Mouse (Mus musculus): ENCODE results near the gene Nmnat2.
A peak's percentile ranks its signal among the peaks of the same experiment; 100 is the strongest.

Nmnat2 gene

GRCm38 (mm10) chr1:153019623-153020022 is 64.8 kb downstream of the Nmnat2 start:
- no peak for DNase-seq (ENCODE audit: low read depth, low spot score)

GRCm38 (mm10) chr1:153021034-153021638 is 66.3 kb downstream of the Nmnat2 start:
- no peak for DNase-seq (ENCODE audit: low read depth, low spot score)

DNA sequence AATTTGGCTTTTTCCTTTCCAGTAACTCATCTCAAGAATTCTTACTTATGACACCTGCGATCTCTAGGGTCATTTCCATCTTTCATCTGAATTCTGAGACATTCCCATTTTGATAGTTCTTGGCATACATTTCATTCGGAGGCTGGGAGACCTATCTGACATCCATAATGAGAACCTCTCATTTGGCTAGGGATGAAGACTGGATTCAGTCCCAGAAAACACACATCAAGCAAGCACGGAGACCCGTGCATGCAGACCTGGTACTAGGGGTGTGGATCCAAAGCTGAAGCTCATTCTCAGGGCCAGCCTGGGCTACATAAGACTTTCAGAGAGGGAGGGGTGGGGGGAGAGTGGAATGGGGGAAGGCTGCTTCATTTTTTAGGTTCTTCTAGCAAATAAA is 68.2 kb downstream of the Nmnat2 start:
- no peak for DNase-seq (ENCODE audit: low read depth, low spot score)

DNA sequence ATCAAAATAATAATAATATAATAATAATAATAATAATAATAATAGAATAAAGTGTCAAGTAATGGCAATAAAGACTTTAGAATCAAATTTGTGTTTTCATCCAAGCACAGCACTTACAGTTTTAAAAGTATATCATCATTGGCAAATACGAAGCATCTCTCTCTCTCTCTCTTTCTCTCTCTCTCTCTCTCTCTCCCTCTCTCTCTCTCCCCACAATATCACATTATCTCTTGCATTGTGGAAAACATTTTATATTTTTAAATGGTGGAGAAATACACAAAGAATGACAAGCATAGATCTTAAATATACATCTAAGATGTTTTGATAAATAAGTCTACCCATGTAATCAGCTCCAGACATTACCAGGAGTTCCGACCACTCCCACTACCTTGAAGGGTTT is 69.1 kb downstream of the Nmnat2 start:
- no peak for DNase-seq (ENCODE audit: low read depth, low spot score)

DNA sequence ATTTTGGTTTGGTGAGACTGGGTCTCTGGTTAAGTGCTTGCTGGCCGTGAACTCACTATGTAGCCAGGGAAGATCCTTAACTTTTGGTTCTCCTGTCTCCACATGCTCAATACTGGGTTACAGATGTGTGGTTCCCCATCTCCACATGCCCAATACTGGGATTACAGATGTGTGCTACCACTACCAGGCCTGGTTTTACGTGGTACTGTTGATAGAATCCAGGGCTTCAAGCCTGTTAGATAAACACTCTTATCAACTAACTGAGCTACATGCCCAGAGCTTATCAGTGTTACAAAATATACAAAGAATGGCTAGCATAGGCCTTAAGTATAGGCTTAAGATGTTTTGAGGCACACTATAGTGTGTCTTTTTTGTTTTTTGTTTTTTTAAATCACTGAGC is 69.7 kb downstream of the Nmnat2 start:
- DNase-seq (ENCODE audit: low read depth, low spot score), result no peak

DNA sequence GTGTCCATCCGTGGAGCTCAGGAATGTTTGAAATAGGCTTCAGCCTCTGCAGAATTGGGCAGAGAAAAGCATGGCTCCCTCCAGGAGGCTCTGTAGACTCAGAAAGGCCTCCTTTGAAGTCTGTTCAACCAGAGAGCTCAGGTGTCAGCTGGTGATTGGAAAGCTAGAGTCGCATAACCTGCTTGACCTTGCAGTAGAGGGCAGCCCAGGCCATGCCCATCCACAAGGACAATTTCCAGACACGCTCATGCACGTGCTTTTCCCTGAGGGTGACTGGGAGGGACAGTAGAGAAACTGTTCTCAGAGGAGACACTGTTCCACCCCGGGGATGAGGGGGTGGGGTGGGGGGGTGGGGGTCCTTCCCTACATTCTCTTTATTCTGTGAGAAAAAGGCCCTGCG is 76.6 kb downstream of the Nmnat2 start:
- no peak for DNase-seq (ENCODE audit: low read depth, low spot score)

GRCm38 (mm10) chr1:153031954-153032353 is 77.2 kb downstream of the Nmnat2 start:
- DNase-seq (ENCODE audit: low read depth, low spot score), result no peak

DNA sequence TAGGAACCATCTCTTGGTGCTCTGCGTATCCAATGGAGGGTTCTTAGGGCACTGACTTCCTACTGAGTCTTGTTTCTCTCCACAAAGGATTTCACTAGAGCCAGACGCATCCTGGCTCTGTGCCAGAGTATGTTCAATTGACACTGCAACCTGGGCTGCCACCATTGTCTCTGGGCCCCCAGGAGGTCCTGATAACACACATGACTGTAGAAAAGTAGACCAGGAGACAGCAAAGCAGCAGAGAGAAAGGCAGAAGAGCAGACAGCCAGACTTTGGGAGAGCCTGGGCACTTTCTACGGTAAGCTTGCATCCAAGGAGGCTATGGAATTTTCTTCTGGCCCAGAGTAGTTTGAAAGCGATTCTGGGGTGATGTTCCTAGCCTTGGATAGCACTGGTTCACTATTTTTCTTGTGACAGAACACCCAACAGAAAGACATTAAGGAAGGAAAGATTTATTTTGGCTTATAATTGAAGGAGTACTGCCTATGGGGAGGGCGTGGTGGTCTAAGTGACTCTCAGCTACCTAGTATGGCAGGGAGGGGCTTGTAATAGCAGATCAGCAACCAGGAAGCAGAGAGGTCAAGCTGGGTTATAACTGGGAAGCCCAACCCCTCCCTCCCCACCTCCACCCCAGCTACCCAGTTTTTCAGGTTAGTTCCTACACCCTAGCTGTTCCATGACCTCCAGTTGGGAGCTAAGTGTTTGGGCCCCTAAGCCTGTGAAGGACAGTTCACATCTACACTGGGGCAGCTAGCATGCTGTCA is 78.5 kb downstream of the Nmnat2 start:
- no peak for DNase-seq (ENCODE audit: low read depth, low spot score)

- no peak for DNase-seq (ENCODE audit: low read depth, low spot score)
Measured at GRCm38 (mm10) chr1:153034064-153034463, 79.3 kb downstream of the Nmnat2 start.

DNA sequence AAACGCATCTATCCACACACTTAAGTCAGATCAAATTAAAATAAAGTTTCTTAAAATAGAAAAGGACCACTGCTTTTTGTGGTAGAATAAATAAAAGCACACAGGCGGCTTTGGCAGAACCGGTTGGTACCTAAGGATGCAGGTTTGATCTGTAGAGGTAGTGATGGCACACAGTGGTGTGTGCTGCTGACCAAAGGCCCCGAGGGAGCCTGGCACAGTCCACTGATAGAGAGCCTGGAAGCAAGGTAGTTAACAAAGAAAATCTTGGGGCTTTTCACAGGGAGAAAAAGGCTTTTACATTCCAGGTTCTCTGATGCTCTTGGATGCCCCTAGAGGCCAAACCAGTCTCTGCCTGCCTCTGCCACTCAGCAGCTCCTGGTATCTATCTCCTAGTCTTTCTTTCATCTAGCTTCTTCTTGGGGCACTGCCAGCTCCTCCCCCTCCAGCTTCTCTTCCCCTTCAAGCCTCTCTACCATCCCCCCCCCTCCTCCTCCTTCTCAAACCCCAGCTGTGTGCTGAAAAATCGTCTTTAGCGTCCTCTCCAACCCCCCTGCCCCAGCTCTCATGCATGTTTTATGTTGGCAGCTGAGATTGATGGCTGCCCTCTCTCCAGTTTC is 80.6 kb downstream of the Nmnat2 start:
- DNase-seq (ENCODE audit: low read depth, low spot score), result peak; percentile 53

DNA sequence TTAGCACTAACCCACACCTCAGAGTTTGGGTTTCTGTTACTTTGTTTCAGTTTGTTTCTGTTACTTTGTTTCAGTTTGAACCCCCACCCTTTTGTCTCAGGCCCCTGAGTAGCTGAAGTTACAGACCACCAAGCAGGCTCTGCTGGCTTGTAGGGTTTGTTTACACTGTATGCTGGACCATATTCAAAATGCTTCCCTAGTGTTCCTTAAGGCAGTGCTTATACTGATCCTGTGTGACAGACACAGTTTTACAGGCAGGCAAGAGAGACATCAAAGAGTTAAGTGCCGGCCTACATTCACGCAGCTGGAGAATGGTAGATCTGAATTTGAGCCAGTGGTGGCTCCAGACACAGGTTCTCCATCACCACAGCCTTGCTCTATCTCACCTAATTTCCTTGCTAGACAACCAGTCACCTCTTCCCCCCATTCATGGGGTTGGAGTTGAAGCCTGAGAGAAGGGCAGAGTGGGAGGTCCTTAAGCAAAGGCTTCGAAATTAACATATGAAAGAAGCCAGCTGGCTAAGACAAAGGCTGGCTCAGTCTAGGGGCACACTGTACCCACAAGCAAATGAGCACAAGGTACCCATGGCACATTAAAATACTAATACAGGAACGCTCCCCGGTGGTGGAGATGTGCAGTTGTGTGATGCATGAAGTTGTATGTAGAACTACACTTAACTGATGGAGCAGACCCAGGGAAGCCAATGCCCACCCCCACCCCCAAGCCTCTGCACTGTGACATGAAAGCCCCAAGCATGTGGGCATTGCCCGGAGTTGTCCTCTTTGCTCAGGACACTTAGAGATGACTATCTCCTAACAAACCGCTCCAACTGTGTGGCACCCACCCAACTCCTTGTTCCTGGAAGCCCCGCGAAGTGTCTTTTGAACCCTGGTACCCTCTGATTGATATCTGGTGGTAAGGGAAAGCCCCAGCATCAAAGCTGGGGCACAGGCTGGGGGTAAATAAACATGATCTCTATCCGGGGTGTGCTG is 82.9 kb downstream of the Nmnat2 start:
- DNase-seq (ENCODE audit: low read depth, low spot score), result peak; percentile 19

- no peak for DNase-seq (ENCODE audit: low read depth, low spot score)
Measured at GRCm38 (mm10) chr1:153040091-153040490, 85.3 kb downstream of the Nmnat2 start.

GRCm38 (mm10) chr1:153041046-153041445 is 86.3 kb downstream of the Nmnat2 start:
- DNase-seq (ENCODE audit: low read depth, low spot score), result no peak

- no peak for DNase-seq (ENCODE audit: low read depth, low spot score)
Measured at GRCm38 (mm10) chr1:153042318-153042717, 87.5 kb downstream of the Nmnat2 start.

- no peak for DNase-seq (ENCODE audit: low read depth, low spot score)
Measured at GRCm38 (mm10) chr1:153043332-153043731, 88.5 kb downstream of the Nmnat2 start.

DNA sequence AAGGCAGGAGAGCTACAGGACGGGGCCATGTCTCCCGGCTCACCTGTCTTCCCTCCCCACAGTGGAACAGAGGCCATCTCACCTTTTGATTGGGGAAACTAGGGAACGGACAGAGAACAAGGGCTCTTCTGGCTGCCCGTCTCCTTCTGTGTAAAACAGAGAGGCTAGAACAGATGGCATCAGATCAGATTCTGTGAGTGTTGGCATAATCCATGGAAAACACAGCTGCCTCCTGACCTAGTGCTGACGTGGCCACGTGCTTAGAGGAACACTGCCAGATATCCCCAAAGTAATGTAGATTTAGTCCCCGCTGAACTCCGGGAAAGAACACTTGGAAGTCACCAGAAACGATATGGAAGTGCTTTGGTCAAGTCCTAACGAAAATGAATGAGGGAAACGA is 90.6 kb downstream of the Nmnat2 start:
- no peak for DNase-seq (ENCODE audit: low read depth, low spot score)

DNA sequence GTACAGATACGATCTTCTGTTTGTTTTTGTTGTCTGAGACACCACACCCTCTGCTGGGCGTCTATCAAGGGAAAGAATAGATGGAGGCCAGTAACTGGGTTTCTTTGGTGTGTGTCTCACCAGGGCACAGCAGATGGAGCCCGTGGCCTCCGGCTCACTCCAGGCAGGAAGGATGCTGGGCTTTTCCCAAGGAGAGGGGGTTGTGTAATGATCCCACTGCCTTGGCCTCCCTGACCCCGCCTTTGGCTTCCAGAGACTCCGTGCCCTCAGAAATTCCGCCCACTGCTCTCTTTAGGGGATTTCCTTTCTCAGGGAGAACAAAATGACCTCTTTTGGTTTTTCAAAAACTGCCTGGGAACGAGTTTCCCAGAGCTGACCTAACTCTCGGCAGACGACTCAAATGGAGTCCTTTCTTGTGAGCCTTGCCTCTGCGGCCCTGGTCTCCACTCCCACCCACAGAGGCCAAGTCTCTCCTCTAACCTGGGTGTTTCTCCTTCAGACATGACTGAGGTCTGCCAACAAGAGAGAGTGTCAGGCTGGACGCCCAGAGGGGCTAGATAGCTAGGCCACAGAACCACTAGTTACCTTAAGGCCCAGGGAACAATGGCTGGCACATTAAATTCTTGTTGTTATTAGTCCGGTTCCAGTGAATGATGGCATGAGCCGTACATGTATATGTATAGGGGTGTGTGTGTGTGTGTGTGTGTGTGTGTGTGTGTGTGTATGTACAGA is 93.5 kb downstream of the Nmnat2 start:
- DNase-seq (ENCODE audit: low read depth, low spot score), result no peak

DNA sequence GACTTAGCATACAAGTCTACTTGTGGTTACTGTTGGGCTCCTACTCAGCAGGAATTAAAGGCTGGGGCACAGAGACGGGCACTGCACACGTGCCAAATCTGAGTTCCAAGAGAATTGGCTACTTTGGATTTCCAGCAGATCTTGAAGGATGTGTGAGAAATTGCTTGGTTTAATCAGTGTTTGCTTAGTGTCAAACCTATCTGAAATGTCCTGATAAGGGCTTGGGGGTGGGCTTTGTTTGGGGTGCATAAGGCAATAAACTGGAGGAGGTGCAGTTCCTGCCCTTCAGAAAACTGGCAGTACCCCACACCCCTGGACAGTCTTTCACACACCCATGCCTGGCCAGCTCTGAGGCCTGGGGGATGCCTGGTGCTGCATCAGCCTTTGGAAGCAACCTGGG is 94.7 kb downstream of the Nmnat2 start:
- no peak for DNase-seq (ENCODE audit: low read depth, low spot score)

DNA sequence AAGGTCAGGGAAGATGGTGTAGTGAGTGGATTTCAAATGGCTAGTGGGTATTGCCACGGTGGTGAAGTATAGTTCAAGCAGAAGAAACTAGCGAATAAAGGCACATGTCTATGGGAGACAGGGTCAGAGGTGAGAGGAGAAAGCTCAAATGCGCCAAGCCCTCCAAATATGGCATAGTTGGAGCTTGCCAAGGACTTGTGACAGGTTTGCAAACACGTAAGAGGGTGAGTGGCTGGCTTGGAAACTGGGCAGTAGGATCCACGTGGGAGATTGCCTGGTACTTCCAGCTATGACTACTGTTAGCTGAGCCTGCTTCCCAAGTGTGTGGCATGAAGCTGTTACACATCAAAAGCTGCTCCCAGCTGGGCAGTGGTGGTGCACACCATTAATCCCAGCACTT is 96.7 kb downstream of the Nmnat2 start:
- DNase-seq (ENCODE audit: low read depth, low spot score), result no peak

GRCm38 (mm10) chr1:153053619-153054018 is 98.8 kb downstream of the Nmnat2 start:
- DNase-seq (ENCODE audit: low read depth, low spot score), result no peak

Data from CD4-positive, CD25-positive, alpha-beta regulatory T cell, adult 2 months (primary cell).